Mouse (Mus musculus) lung, adult 10 weeks (tissue): ENCODE data around the gene Gm11032. TPM values are rescaled to one million over a fixed set of nuclear protein-coding genes. Genes with fewer than 3 reads are reported as not detected.

Experiments used
- polyA plus RNA-seq: library from polyadenylated mRNA; stranded (reverse); fragments of 350-450 nt; fragmentation: Illumina TruSeq; extraction: RNeasy Lipid Tissue Mini Kit (QIAGEN cat#74804); gene quantifications from one replicate; pipeline ENCODE4 v1.2.3, GENCODE M21; 2014; ENCODE audit warnings: low read depth, low replicate concordance; ENCODE audit not compliant: insufficient read depth

The Gm11032 gene
- polyA plus RNA-seq = not detected

GRCm38 (mm10) chr11:4620017-4620485, at the start of gene Gm11032:
Gene Gm11032, plus strand, starts transcription at chr11:4620067.

GRCm38 (mm10) chr11:4594608-4595500, 25.0 kb upstream of the Gm11032 start, which contains the start of gene Mtmr3:
Gene Mtmr3, minus strand, starts transcription at chr11:4594863.

GRCm38 (mm10) chr11:4637534-4638234, 17.8 kb downstream of the Gm11032 start, which contains the start of gene Ascc2:
Gene Ascc2, plus strand, starts transcription at chr11:4637747.

Other genes starting within 250 kb of the Gm11032 start
- gene Hormad2, start 179.0 kb upstream of the Gm11032 start, polyA plus RNA-seq = not detected
- 23.1 TPM for gene Mtmr3, start 25.2 kb upstream of the Gm11032 start, polyA plus RNA-seq
- 21.7 TPM for gene Ascc2, start 17.7 kb downstream of the Gm11032 start, polyA plus RNA-seq
- gene Uqcr10, start 84.3 kb downstream of the Gm11032 start, polyA plus RNA-seq = 582 TPM
- 63.5 TPM for gene Zmat5, start 84.6 kb downstream of the Gm11032 start, polyA plus RNA-seq
- gene Cabp7, start 126.7 kb downstream of the Gm11032 start, polyA plus RNA-seq = not detected
- 22.7 TPM for gene Nf2, start 229.5 kb downstream of the Gm11032 start, polyA plus RNA-seq